Mouse (Mus musculus) heart, embryonic 14.5 days (tissue): ENCODE results near the gene Bbc3. TPM values are rescaled to one million over a fixed set of nuclear protein-coding genes. Genes with fewer than 3 reads are reported as not detected.
A peak's percentile ranks its signal among the peaks of the same experiment; 100 is the strongest.

Experiments
- ATAC-seq: fragments of 200-750 bp; cut with Nextera tagmentation; 2 replicates; pipeline ENCODE4 v1.8.0; 2017; ENCODE audit warnings: low read depth, moderate TSS enrichment; ENCODE audit not compliant: insufficient number of reproducible peaks, insufficient read depth, low FRiP score
- H3K27ac ChIP-seq, 2 experiments: fragments of 200-500 bp in 1 of 2; fragments of 300-500 bp in 1 of 2; sonication (generic) in 1 of 2; replicated peaks in 1 of 2; 2 replicates each; pipeline ENCODE4 v1.5.1; 2012 to 2014; ENCODE audit warnings: low read depth in 2 of 2, low read length in 2 of 2, control low read depth in 1 of 2, mild to moderate bottlenecking in 1 of 2, mixed read lengths in 1 of 2; ENCODE audit not compliant: control insufficient read depth in 1 of 2, insufficient read depth in 1 of 2
- H3K27me3 ChIP-seq: fragments of 300-500 bp; sonication (generic); 2 replicates; pipeline ENCODE4 v1.6.1; 2014; ENCODE audit warnings: mild to moderate bottlenecking, low read length, control low read depth; ENCODE audit not compliant: control insufficient read depth, insufficient read depth
- H3K36me3 ChIP-seq: fragments of 300-500 bp; sonication (generic); 2 replicates; pipeline ENCODE4 v1.6.1; 2014; ENCODE audit warnings: mild to moderate bottlenecking, control low read depth, low read length, mixed read lengths; ENCODE audit not compliant: control insufficient read depth, insufficient read depth
- H3K4me1 ChIP-seq, 2 experiments: fragments of 200-500 bp in 1 of 2; fragments of 300-500 bp in 1 of 2; sonication (generic) in 1 of 2; 2 replicates each; pipeline ENCODE4 v1.6.1; 2012 to 2014; ENCODE audit warnings: low read length in 2 of 2, control low read depth in 1 of 2, mixed read lengths in 1 of 2; ENCODE audit not compliant: control insufficient read depth in 2 of 2, insufficient read depth in 2 of 2
- H3K4me2 ChIP-seq: fragments of 300-500 bp; sonication (generic); 2 replicates; pipeline ENCODE4 v1.6.1; 2014; ENCODE audit warnings: mild to moderate bottlenecking, low read length
- H3K4me3 ChIP-seq, 2 experiments: fragments of 200-500 bp in 1 of 2; fragments of 300-500 bp in 1 of 2; sonication (generic) in 1 of 2; 2 replicates each; pipeline ENCODE4 v1.5.1; 2012 to 2014; ENCODE audit warnings: low read length in 2 of 2, mild to moderate bottlenecking in 2 of 2, control low read depth in 1 of 2, low read depth in 1 of 2, moderate library complexity in 1 of 2; ENCODE audit not compliant: control insufficient read depth in 1 of 2, insufficient read depth in 1 of 2
- H3K9ac ChIP-seq: fragments of 300-500 bp; sonication (generic); 2 replicates; pipeline ENCODE4 v1.6.1; 2014; ENCODE audit warnings: mild to moderate bottlenecking, low read length
- H3K9me3 ChIP-seq: fragments of 300-500 bp; sonication (generic); 2 replicates; pipeline ENCODE4 v1.6.1; 2016; ENCODE audit warnings: low read length, control low read depth; ENCODE audit not compliant: control insufficient read depth
- WGBS: fragments of 180-500 bp; shearing (Covaris S2); extraction: QIAGEN DNeasy Blood & Tissue Kit; methylation state at CpG from one replicate; pipeline ENCODE4 v1.1.7; 2014; 5-methylcytosine and 5-hydroxymethylcytosine counted together
- polyA plus RNA-seq: library from polyadenylated mRNA; unstranded; fragments of >200 nt; fragmentation: Nextera tagmentation; extraction: Ambion mirVana; gene quantifications from 2 replicates; pipeline ENCODE4 v1.2.1, GENCODE M21; 2014

Bbc3 gene
- polyA plus RNA-seq, 1 experiment from 2014 or later: 5.2 TPM

GRCm38 (mm10) chr7:16312011-16312671, 3.9 kb downstream of the Bbc3 start:
- peak overlapping the region; percentile 90 to 94 for H3K4me3 ChIP-seq
- under 1% methylated on average over 49 of the region's 49 CpGs for WGBS
- peak; percentile 16; the same call in 1 of the 2 replicates for ATAC-seq
- H3K4me1 ChIP-seq: peaks cover 17 to 33% of the 10 kb centered on the region in 2 experiments
- H3K4me2 ChIP-seq: peak overlapping the region; percentile 98
- no peaks in the 10 kb centered on the region for H3K27me3 ChIP-seq
- H3K27ac ChIP-seq: peak overlapping the region; percentile 99
- peaks cover 8% of the 10 kb centered on the region for H3K36me3 ChIP-seq
- peak overlapping the region; percentile 97 for H3K9ac ChIP-seq
- no peaks in the 10 kb centered on the region for H3K9me3 ChIP-seq

- peaks cover 17 to 33% of the 10 kb centered on the region in 2 experiments for H3K4me1 ChIP-seq
- peak overlapping the region; percentile 98 for H3K4me2 ChIP-seq
- H3K36me3 ChIP-seq: peaks cover 14% of the 10 kb centered on the region
- H3K9ac ChIP-seq: peak overlapping the region; percentile 97
- no peaks in the 10 kb centered on the region for H3K9me3 ChIP-seq
- H3K4me3 ChIP-seq: peak overlapping the region; percentile 90 to 94
- H3K27me3 ChIP-seq: no peaks in the 10 kb centered on the region
- H3K27ac ChIP-seq: peak overlapping the region; percentile 99
- 0% methylated on average over 12 of the region's 12 CpGs for WGBS
- ATAC-seq: peak; percentile 11
These were observed 4.6 kb downstream of the Bbc3 start for GRCm38 (mm10) chr7:16312672-16313311.

- Histone ChIP-seq H3K27ac (peak overlapping the region; percentile 99), H3K4me2 (peak overlapping the region; percentile 98), H3K4me3 (peak overlapping the region; percentile 90 to 94), H3K9me3 (no peaks in the 10 kb centered on the region), H3K9ac (peak overlapping the region; percentile 97), H3K4me1 (peaks cover 17 to 33% of the 10 kb centered on the region in 2 experiments), H3K36me3 (peaks cover 15% of the 10 kb centered on the region), H3K27me3 (no peaks in the 10 kb centered on the region)
- WGBS: 1% methylated on average over 66 of the region's 66 CpGs
- peak; percentile 66 for ATAC-seq
These were observed 5.5 kb downstream of the Bbc3 start for GRCm38 (mm10) chr7:16313481-16314220.

- H3K4me2 ChIP-seq: peak overlapping the region; percentile 98
- H3K4me3 ChIP-seq: peak overlapping the region; percentile 90 to 94
- no peaks in the 10 kb centered on the region for H3K27me3 ChIP-seq
- H3K36me3 ChIP-seq: peaks cover 15% of the 10 kb centered on the region
- peak overlapping the region; percentile 97 for H3K9ac ChIP-seq
- H3K27ac ChIP-seq: peak overlapping the region; percentile 58 to 99
- 8% methylated on average over 13 of the region's 13 CpGs for WGBS
- ATAC-seq: no peak
- peaks cover 15 to 26% of the 10 kb centered on the region in 2 experiments for H3K4me1 ChIP-seq
- H3K9me3 ChIP-seq: no peaks in the 10 kb centered on the region
These were observed 6.1 kb downstream of the Bbc3 start for GRCm38 (mm10) chr7:16314221-16314775.

- H3K9me3 ChIP-seq: no peaks in the 10 kb centered on the region
- H3K27me3 ChIP-seq: no peaks in the 10 kb centered on the region
- no peak overlapping the region for H3K9ac ChIP-seq
- H3K4me1 ChIP-seq: peaks cover 15 to 25% of the 10 kb centered on the region in 2 experiments
- H3K36me3 ChIP-seq: peaks cover 15% of the 10 kb centered on the region
- no peak overlapping the region for H3K4me3 ChIP-seq
- H3K27ac ChIP-seq: no peak overlapping the region
- 56% methylated on average over 4 of the region's 4 CpGs for WGBS
- H3K4me2 ChIP-seq: no peak overlapping the region
- no peak for ATAC-seq
These were observed 7.1 kb downstream of the Bbc3 start for GRCm38 (mm10) chr7:16315222-16315759.

- H3K36me3 ChIP-seq: peaks cover 15% of the 10 kb centered on the region
- H3K4me1 ChIP-seq: peaks cover 10 to 13% of the 10 kb centered on the region in 2 experiments
- no peak for ATAC-seq
- H3K4me2 ChIP-seq: no peak overlapping the region
- 72% methylated on average over 14 of the region's 14 CpGs for WGBS
- H3K9ac ChIP-seq: no peak overlapping the region
- H3K9me3 ChIP-seq: no peaks in the 10 kb centered on the region
- H3K27ac ChIP-seq: no peak overlapping the region
- no peak overlapping the region for H3K4me3 ChIP-seq
- H3K27me3 ChIP-seq: no peaks in the 10 kb centered on the region
These were observed 8.9 kb downstream of the Bbc3 start for GRCm38 (mm10) chr7:16317094-16317493.

GRCm38 (mm10) chr7:16319216-16319615, 11.0 kb downstream of the Bbc3 start:
- Histone ChIP-seq H3K27ac (no peak overlapping the region), H3K4me1 (peaks cover 3% of the 10 kb centered on the region in 2 experiments; a peak in 2 of 4 replicates), H3K4me2 (no peak overlapping the region), H3K9ac (no peak overlapping the region), H3K4me3 (no peak overlapping the region), H3K27me3 (no peaks in the 10 kb centered on the region), H3K9me3 (no peaks in the 10 kb centered on the region), H3K36me3 (peaks cover 15% of the 10 kb centered on the region)
- no peak for ATAC-seq
- 95% methylated on average over 4 of the region's 4 CpGs for WGBS
